21 mouse cellular contexts compared by ENCODE assay signal in genomic region chr9:83625085-83625484, GRCm38 (mm10).
DNase-seq lines count a peak whose midpoint lies in the region; ATAC-seq and TF ChIP-seq lines count a peak whose summit lies in the region.
"Had no signal": no experiment of that assay in that cellular context is flagged by ENCODE, and none has a peak within 500 bp of the region (broad histone marks: within the 10 kb centered on the region; RNA-seq: fewer than 3 reads in every experiment).

No protein-coding gene starts in this region.

- H3K27ac ChIP-seq in embryonic facial prominence, embryonic 11.5 days (replicated peaks; ENCODE audit: low read depth, low read length) = no peak overlapping the region
- H3K27ac ChIP-seq in embryonic facial prominence, embryonic 10.5 days (replicated peaks) = no peak overlapping the region
- H3K27ac ChIP-seq in heart, adult 2 months = no peak overlapping the region
- H3K27ac ChIP-seq in midbrain, embryonic 10.5 days (replicated peaks) = peak overlapping the region; percentile 50
- no peak overlapping the region for H3K27ac ChIP-seq in midbrain, postnatal 0 days (ENCODE audit: low read depth, low read length)
- H3K27ac ChIP-seq in embryonic fibroblast, embryonic 13.5 days (ENCODE audit: insufficient read depth, low read length) = peak overlapping the region; percentile 93
- H3K27ac ChIP-seq: embryonic facial prominence, embryonic 12.5 days; forebrain, embryonic 10.5 days; forebrain, embryonic 13.5 days; forebrain, embryonic 15.5 days had no signal

- intact Hi-C loops in heart, adult 2 months (cut with DNase I) = no loop called here

- no peaks in the 10 kb centered on the region for H3K36me3 ChIP-seq in embryonic facial prominence, embryonic 11.5 days (replicated peaks; ENCODE audit: control insufficient read depth, insufficient read depth, low read depth, low read length)
- no peaks in the 10 kb centered on the region for H3K36me3 ChIP-seq in embryonic facial prominence, embryonic 10.5 days (replicated peaks)
- no peaks in the 10 kb centered on the region for H3K36me3 ChIP-seq in heart, adult 2 months (ENCODE audit: control insufficient read depth, insufficient read depth, low read length)
- no peaks in the 10 kb centered on the region for H3K36me3 ChIP-seq in midbrain, embryonic 10.5 days
- no peaks in the 10 kb centered on the region for H3K36me3 ChIP-seq in midbrain, postnatal 0 days (ENCODE audit: insufficient read depth, low read length)
- H3K36me3 ChIP-seq: embryonic facial prominence, embryonic 12.5 days; forebrain, embryonic 10.5 days; forebrain, embryonic 15.5 days had no signal

- WGBS in embryonic facial prominence, embryonic 11.5 days = 55% methylated on average over 5 of the region's 5 CpGs
- WGBS in embryonic facial prominence, embryonic 10.5 days = 74% methylated on average over 5 of the region's 5 CpGs
- 89% methylated on average over 5 of the region's 5 CpGs for WGBS in heart, adult 2 months
- WGBS in midbrain, embryonic 10.5 days = 76% methylated on average over 5 of the region's 5 CpGs
- WGBS in midbrain, postnatal 0 days = 65% methylated on average over 5 of the region's 5 CpGs

- no peak overlapping the region for H3K4me3 ChIP-seq in embryonic facial prominence, embryonic 11.5 days (ENCODE audit: low read depth, low read length)
- H3K4me3 ChIP-seq in embryonic facial prominence, embryonic 10.5 days = no peak overlapping the region
- H3K4me3 ChIP-seq in heart, adult 2 months = no peak overlapping the region
- H3K4me3 ChIP-seq in midbrain, embryonic 10.5 days = no peak overlapping the region
- H3K4me3 ChIP-seq in midbrain, postnatal 0 days (ENCODE audit: low read depth, low read length) = no peak overlapping the region
- no peak overlapping the region for H3K4me3 ChIP-seq in embryonic fibroblast, embryonic 13.5 days (ENCODE audit: insufficient read depth, low read length)
- H3K4me3 ChIP-seq: embryonic facial prominence, embryonic 12.5 days; erythroblast, embryonic 14.5 days; forebrain, embryonic 10.5 days; forebrain, embryonic 13.5 days; forebrain, embryonic 15.5 days had no signal

- no peak for TF ChIP-seq CTCF in heart, adult 2 months (IDR thresholded peaks at IDR 0.05)
- TF ChIP-seq CTCF in midbrain, postnatal 0 days (IDR thresholded peaks at IDR 0.05) = no peak
- TF ChIP-seq CTCF in embryonic fibroblast, embryonic 13.5 days (IDR thresholded peaks at IDR 0.05; ENCODE audit: borderline replicate concordance, insufficient read depth, low read length) = no peak

- TF ChIP-seq POLR2A in heart, adult 2 months (IDR thresholded peaks at IDR 0.05; ENCODE audit: insufficient read depth, low read depth, low read length) = no peak
- no peak for TF ChIP-seq POLR2A in embryonic fibroblast, embryonic 13.5 days (IDR thresholded peaks at IDR 0.05; ENCODE audit: low read depth, low read length)

- DNase-seq in embryonic facial prominence, embryonic 11.5 days (ENCODE audit: low spot score) = peak; percentile 36
- DNase-seq in embryonic facial prominence, embryonic 10.5 days (ENCODE audit: low spot score) = no peak
- peak; percentile 53 for DNase-seq in heart, adult 11 months
- no peak for DNase-seq in heart, adult 2 months
- no peak for DNase-seq in midbrain, embryonic 10.5 days (ENCODE audit: low spot score)
- no peak for DNase-seq in midbrain, postnatal 0 days (ENCODE audit: low spot score)
- DNase-seq in adrenal gland, postnatal 10 days = no peak
- DNase-seq: adrenal gland, adult 2 months; adrenal gland, postnatal 14 days; adrenal gland, postnatal 36 days; cerebellum, adult 11-12 months; cerebellum, adult 2 months; cerebellum, adult 9-10 months; cerebellum, postnatal 10 days; cerebellum, postnatal 25 days had no signal

- TF ChIP-seq EP300 in heart, adult 2 months (IDR thresholded peaks at IDR 0.05; ENCODE audit: insufficient read depth, low read depth, low read length) = no peak

- H3K9me3 ChIP-seq in embryonic facial prominence, embryonic 11.5 days (replicated peaks; ENCODE audit: control insufficient read depth, low read length) = no peaks in the 10 kb centered on the region
- no peaks in the 10 kb centered on the region for H3K9me3 ChIP-seq in embryonic facial prominence, embryonic 10.5 days
- H3K9me3 ChIP-seq in midbrain, embryonic 10.5 days (replicated peaks) = no peaks in the 10 kb centered on the region
- H3K9me3 ChIP-seq in midbrain, postnatal 0 days (ENCODE audit: low read length) = no peaks in the 10 kb centered on the region
- H3K9me3 ChIP-seq: embryonic facial prominence, embryonic 12.5 days; forebrain, embryonic 10.5 days; forebrain, embryonic 13.5 days; forebrain, embryonic 15.5 days had no signal

- ATAC-seq in embryonic facial prominence, embryonic 11.5 days (replicated peaks; ENCODE audit: insufficient number of reproducible peaks, low FRiP score, low TSS enrichment, low read depth) = no peak
- ATAC-seq in midbrain, postnatal 0 days (ENCODE audit: low FRiP score) = no peak
- ATAC-seq: forebrain, embryonic 13.5 days; forebrain, embryonic 15.5 days had no signal

- H3K9ac ChIP-seq in embryonic facial prominence, embryonic 11.5 days (replicated peaks; ENCODE audit: low read length) = no peak overlapping the region
- no peak overlapping the region for H3K9ac ChIP-seq in heart, adult 2 months (ENCODE audit: low read depth, low read length)
- no peak overlapping the region for H3K9ac ChIP-seq in midbrain, postnatal 0 days (replicated peaks; ENCODE audit: low read length, poor library complexity, severe bottlenecking)
- H3K9ac ChIP-seq: embryonic facial prominence, embryonic 12.5 days; forebrain, embryonic 13.5 days; forebrain, embryonic 15.5 days had no signal

- H3K27me3 ChIP-seq in embryonic facial prominence, embryonic 11.5 days (ENCODE audit: control insufficient read depth, insufficient read depth, low read length) = no peaks in the 10 kb centered on the region
- no peaks in the 10 kb centered on the region for H3K27me3 ChIP-seq in embryonic facial prominence, embryonic 10.5 days (replicated peaks; ENCODE audit: low read depth, poor library complexity, severe bottlenecking)
- no peaks in the 10 kb centered on the region for H3K27me3 ChIP-seq in heart, adult 2 months (ENCODE audit: control insufficient read depth, insufficient read depth, low read length)
- no peaks in the 10 kb centered on the region for H3K27me3 ChIP-seq in midbrain, embryonic 10.5 days (ENCODE audit: low read depth, poor library complexity, severe bottlenecking)
- no peaks in the 10 kb centered on the region for H3K27me3 ChIP-seq in midbrain, postnatal 0 days (ENCODE audit: insufficient read depth, low read length)
- H3K27me3 ChIP-seq: embryonic facial prominence, embryonic 12.5 days; forebrain, embryonic 13.5 days; forebrain, embryonic 15.5 days had no signal

- no peak overlapping the region for H3K4me2 ChIP-seq in embryonic facial prominence, embryonic 11.5 days (ENCODE audit: low read depth, low read length)
- H3K4me2 ChIP-seq in midbrain, postnatal 0 days (ENCODE audit: low read depth, low read length, poor library complexity, severe bottlenecking) = no peak overlapping the region
- H3K4me2 ChIP-seq: embryonic facial prominence, embryonic 12.5 days; forebrain, embryonic 13.5 days; forebrain, embryonic 15.5 days had no signal

- 0 out of 2 replicates have a peak, but pooled peaks cover 2% of the 10 kb centered on the region for H3K4me1 ChIP-seq in embryonic facial prominence, embryonic 11.5 days (ENCODE audit: control insufficient read depth, insufficient read depth, low read length)
- H3K4me1 ChIP-seq in embryonic facial prominence, embryonic 10.5 days = peaks cover 13% of the 10 kb centered on the region
- H3K4me1 ChIP-seq in heart, adult 2 months (ENCODE audit: control insufficient read depth, insufficient read depth, low read length) = no peaks in the 10 kb centered on the region; the same call in 1 of the 2 replicates
- peaks cover 25% of the 10 kb centered on the region for H3K4me1 ChIP-seq in midbrain, embryonic 10.5 days
- peaks cover 8% of the 10 kb centered on the region; the same call in 1 of the 2 replicates for H3K4me1 ChIP-seq in midbrain, postnatal 0 days (ENCODE audit: insufficient read depth, low read length)
- H3K4me1 ChIP-seq in embryonic fibroblast, embryonic 13.5 days (ENCODE audit: control insufficient read depth, insufficient read depth, low read length) = peaks cover 12% of the 10 kb centered on the region

- no peaks in the 10 kb centered on the region for H3K79me2 ChIP-seq in heart, adult 2 months (replicated peaks; ENCODE audit: control insufficient read depth, insufficient read depth, low read length)

Comparison
In these comparisons a context has a peak if more than half of its experiments do, and no peak if none do; other contexts are left out.
1. DNase-seq: peak in embryonic facial prominence, embryonic 11.5 days (single experiment) and heart, adult 11 months (single experiment); none in embryonic facial prominence, embryonic 10.5 days (single experiment), heart, adult 2 months (0 of 2), midbrain, embryonic 10.5 days (single experiment), midbrain, postnatal 0 days (single experiment) and adrenal gland, postnatal 10 days (single experiment).
2. H3K27ac ChIP-seq: peak in midbrain, embryonic 10.5 days (single experiment) and embryonic fibroblast, embryonic 13.5 days (single experiment); none in embryonic facial prominence, embryonic 11.5 days (single experiment), embryonic facial prominence, embryonic 10.5 days (single experiment), heart, adult 2 months (single experiment) and midbrain, postnatal 0 days (single experiment).